Mouse (Mus musculus) left cerebral cortex, postnatal 10 days (tissue): ENCODE results near the gene Spg20. TPM values are rescaled to one million over a fixed set of nuclear protein-coding genes. Genes with fewer than 3 reads are reported as not detected.
A peak's percentile ranks its signal among the peaks of the same experiment; 100 is the strongest.

ENCODE experiments used
- DNase-seq, 2 experiments: peaks; one replicate each; pipeline ENCODE4 v3.0.0; 2021 to 2022; ENCODE audit warnings: low spot score in 2 of 2, mixed read lengths in 1 of 2; ENCODE audit errors: extremely low spot score in 1 of 2
- intact Hi-C: fragments of 180-260 bp; cut with DNase I; formaldehyde crosslinking; loops from one replicate; pipeline ENCODE4 v1.15.1; 2025
- total RNA-seq, 2 experiments: library from RNA; stranded (reverse); gene quantifications; 2 replicates each; pipeline ENCODE4 v1.2.3; 2021

Spg20 gene
- 10 to 100 TPM; 13.6 to 20.2 TPM for total RNA-seq

DNA sequence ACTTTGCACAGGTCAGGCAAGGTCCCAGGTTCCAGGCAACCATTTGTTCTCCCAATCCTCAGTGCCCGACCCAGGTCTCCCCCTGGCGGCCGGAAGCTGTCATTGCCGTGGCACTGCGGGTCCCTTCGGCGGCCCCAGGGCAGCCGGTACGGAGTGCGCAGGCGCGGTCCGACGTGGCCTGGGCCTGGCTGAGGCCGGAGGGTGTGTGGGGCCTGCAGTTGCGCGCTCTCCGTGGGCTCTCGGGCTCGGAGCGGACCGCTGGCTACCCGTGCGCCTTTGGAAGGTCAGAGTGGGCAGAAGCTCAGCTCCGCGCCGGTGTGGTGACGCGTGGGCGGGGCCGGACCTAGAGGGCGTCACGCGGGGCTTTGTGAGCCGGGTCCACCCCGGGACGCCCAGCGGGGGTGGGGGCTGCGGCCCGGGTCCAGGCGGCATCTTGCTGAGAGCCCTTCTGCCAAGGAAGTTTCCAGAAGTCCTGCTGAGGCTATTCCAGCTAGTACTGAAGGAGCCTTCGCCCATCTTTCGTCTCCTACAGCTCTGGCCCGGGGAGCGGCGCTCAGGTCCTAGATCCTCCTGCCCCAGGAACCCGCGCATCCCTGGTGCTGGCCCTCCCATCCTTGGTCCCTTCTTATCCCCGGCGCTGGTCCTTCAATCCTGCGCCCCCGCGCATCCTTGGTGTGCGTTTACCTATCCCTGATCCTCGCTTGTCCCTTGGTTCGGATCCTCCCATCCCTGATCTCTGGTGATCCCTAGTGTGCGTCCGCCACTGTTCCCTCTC is at the start of gene Spg20:
Gene Spg20 (plus strand): TSS at position 174 of the 775 bp plus-strand sequence.
- peak; percentile 85 to 94 for DNase-seq
- intact Hi-C loops = no loop called here

DNA sequence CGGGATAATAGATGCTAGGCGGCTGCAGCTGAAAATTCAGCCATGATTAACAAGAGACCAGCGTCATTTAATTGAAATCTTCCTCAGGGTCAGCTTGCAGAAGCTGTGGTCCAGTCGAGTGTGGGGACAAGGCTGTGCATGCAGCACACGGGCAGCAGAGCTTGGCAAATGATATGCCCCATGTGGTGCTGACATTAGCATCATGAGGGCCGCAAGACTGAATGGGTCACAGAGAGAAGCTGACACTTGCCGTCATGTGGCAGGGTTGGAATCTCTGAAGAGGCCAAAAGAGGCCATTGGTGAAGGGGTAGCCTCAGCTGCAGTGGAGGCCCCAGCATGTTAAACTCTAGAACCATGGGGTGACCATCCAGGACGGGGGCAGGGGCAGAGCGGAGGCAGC is 49.3 kb upstream of the Spg20 start:
- no peak for DNase-seq
- intact Hi-C loops = loop anchor here (5.0 kb wide), 1 partner anchor 250 kb away; no protein-coding TSS in a partner anchor

DNA sequence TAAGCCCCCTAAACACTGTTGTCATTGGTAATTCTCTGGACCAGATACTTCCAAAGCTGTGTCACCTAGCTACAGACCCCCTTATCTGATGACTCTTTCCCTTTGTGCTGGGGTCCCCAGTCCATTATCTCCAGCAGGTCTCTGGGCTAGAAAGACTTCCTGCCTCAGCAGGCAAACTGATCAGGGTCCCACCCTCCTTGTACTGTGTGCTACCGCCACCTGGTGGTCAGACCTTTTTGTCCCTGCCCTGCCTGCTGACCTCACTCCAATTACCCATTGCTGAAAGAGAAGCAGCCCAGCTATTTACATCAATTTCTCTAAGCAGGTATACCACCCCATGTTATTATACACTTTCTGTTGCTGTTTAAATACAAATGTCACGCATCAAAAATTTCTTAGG is 47.5 kb upstream of the Spg20 start:
- intact Hi-C loops = loop anchor here (5.0 kb wide), 1 partner anchor 252 kb away; no protein-coding TSS in a partner anchor
- DNase-seq = peak; percentile 58 to 77

- intact Hi-C loops = no loop called here
- DNase-seq = no peak
These were observed 45.9 kb upstream of the Spg20 start for GRCm38 (mm10) chr3:55065738-55066665.

DNA sequence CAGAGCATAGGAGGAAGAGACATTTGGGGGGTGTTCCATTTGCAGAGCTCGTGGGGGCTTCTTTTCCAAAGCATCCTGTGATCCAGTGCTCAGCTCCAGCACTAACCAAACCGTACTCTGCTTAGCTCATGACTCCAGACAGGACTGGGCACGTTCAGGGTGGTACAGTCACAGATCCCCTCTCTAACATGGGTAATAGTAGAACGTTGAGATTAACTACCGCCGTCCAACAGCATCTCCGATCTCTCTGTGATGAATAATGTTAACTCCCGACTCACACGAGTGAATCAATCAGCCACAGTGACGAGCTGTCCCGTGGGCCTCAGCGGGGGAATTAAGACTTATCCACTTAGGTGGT is 45.3 kb upstream of the Spg20 start:
- intact Hi-C loops = no loop called here
- DNase-seq = no peak

- intact Hi-C loops = no loop called here
- DNase-seq = peak in 1 of 2 experiments; percentile 47
These were observed 44.0 kb upstream of the Spg20 start for GRCm38 (mm10) chr3:55067791-55068434.

DNA sequence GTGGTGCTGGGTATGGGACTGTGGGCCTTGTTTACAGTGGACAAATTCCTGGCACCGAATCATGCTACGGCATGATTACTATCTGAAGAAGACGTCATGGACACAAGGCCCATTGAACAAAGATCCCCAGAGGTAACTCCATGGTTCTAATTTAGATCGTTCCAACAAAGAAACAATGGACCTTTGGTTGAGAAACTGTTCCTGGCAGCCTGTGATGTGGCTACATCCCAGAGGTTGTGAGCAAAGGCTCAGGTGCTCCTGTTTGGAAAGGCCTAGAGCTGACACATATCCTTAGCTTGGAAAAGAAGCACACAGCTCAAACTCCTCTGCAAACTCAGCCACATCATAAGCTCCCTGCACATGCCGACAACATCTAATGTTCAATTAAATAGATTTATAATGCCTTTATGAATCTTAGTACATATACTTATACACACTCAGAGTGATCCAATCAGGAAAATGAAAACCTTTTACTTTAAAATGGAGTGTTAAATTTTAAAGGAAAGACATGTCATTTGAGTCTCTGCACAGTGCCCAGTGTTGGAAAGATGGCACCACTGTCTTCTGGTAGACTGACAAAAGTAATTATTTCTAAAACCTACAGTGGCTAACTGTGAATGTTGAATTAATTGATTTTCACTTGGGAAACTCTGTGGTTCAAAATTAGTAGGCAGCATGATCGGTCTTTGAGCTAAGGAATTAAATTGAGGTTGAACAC is 37.2 kb upstream of the Spg20 start:
- intact Hi-C loops = no loop called here
- no peak for DNase-seq

DNA sequence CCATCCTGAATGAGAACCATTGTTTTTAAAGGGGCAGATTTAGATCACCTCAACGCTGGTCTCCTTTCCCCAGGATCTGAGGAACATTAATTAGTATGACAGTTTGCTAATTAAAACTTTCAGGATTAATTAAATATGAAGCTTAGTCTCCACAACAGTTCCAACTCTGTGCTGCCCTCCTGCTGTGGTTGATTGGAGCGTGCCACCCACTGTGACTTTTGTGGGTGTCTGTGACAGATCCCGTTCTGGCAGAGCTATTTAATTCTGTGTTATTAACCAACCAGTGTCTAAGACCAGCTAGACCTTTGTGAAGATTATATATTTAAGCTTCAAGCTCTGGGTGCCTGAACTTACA is 36.6 kb upstream of the Spg20 start:
- DNase-seq = no peak

GRCm38 (mm10) chr3:55078233-55078632 is 33.7 kb upstream of the Spg20 start:
- no peak for DNase-seq
- intact Hi-C loops = no loop called here

More for the DNA sequence above, 36.6 kb upstream of the Spg20 start:
- intact Hi-C loops = no loop called here

DNA sequence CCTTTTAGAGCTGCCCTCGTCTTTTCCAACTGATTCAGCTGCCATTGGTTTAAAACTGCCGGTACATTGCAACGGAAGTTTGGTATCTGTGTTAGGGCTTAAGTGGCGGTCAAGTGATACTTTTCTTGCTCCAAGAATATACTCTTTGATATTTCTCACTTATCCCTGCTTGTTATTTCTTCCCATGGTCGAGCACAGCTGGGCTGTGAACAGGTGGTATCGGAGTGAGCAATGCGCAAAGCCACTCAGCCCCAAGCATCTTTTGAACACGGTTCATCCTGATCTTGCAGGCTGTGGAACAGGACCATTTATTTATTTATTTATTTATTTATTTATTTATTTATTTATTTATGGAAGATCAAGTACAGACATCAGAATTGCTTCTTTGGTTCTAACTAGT is 32.3 kb upstream of the Spg20 start:
- DNase-seq = no peak
- intact Hi-C loops = loop anchor here (2.0 to 10.0 kb wide), 3 partner anchors 71 to 345 kb away; partner anchors contain the start of genes Alg5 and Exosc8

DNA sequence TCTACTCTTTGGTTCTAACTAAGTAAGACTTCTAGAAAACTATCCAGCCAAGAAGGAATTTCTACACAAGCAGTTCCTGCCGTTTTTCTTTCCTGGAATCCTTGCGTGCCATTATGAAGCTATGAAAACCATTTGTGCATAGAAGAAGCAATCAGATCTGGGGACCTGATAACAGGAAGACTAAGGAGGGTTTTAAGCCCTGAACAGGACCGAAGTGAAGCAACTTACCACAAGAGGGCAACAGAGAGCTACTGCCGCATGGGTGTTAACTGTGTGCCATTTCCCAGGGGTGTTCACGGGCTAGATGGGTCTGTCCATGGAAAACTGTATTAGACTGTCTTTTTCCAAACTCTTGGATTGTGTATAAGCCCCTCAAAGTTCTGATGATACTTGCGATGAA is 31.9 kb upstream of the Spg20 start:
- intact Hi-C loops = loop anchor here (2.0 to 10.0 kb wide), 3 partner anchors 71 to 345 kb away; partner anchors contain the start of genes Alg5 and Exosc8
- peak; percentile 77 to 79 for DNase-seq

- no peak for DNase-seq
- intact Hi-C loops = loop anchor here (5.0 to 10.0 kb wide), 2 partner anchors 268 to 350 kb away; partner anchors contain the start of genes Alg5 and Exosc8
These were observed 27.1 kb upstream of the Spg20 start for GRCm38 (mm10) chr3:55084781-55085180.

DNA sequence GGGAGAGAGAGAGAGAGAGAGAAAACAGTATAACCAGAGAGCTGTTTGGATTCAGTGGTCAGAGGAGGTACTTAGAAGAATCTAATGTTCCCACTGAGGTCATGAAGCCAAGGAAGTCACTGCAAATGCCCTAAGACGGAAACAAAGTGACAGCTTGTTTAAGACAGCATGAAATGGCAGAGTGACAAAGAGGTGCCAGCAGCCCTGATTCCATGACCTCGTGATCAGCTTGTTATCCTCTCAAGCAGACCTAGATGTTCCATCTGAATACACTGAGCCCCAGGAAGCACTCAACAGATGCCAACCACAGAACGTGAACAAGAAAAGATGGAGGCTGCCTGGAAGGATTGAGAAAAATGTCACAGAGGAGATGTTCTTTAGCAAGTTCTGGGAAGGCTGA is 26.2 kb upstream of the Spg20 start:
- intact Hi-C loops = loop anchor here (10.0 kb wide), 1 partner anchor 351 kb away; the partner anchor contains the start of genes Alg5 and Exosc8
- no peak for DNase-seq

GRCm38 (mm10) chr3:55086948-55087347 is 25.0 kb upstream of the Spg20 start:
- intact Hi-C loops = loop anchor here (10.0 kb wide), 1 partner anchor 352 kb away; the partner anchor contains the start of genes Alg5 and Exosc8
- DNase-seq = no peak

DNA sequence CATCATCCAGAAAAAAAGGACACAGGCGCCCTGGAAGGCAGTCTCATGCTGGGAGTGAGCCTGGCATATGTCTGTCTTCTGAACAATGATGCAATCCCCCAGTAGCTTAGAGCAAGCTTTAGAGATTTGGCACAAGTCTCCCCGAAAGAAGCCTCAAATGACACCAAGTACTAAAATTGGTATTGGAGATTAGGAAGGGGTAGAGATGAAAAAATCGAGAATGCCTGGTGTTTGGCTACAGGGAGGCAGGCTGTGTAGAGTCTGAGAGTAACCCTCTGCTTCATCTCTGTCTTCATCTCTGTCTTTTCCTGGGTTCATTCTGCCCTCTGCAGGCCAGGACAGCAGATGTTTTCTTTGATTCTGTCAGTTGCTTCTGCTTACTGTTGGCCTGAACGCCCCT is 24.5 kb upstream of the Spg20 start:
- DNase-seq = no peak
- intact Hi-C loops = loop anchor here (10.0 kb wide), 1 partner anchor 353 kb away; the partner anchor contains the start of genes Alg5 and Exosc8

DNA sequence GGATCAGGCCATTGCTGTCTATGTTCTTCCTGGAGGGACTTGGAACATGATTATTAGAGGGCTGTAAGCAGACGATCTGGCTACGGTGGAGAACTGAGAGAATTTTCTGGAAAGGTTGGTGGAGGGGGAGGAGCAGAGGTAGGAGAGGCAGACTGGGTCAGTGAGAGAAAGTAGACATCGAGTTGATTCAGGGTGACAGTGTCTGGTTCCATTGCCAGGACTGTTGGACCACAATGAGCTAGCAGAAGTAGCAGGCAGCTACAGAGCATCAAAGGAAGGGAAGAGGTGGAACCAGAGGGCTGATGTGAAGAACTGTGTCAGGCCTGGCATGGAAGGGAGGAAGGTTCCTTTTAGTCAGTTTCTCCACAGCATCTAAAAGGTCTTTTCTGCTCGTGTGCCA is 23.5 kb upstream of the Spg20 start:
- DNase-seq = no peak
- intact Hi-C loops = loop anchor here (10.0 kb wide), 1 partner anchor 354 kb away; the partner anchor contains the start of genes Alg5 and Exosc8

- DNase-seq = no peak
- intact Hi-C loops = loop anchor here (10.0 kb wide), 1 partner anchor 354 kb away; the partner anchor contains the start of genes Alg5 and Exosc8
These were observed 23.1 kb upstream of the Spg20 start for GRCm38 (mm10) chr3:55088843-55089242.

- intact Hi-C loops = loop anchor here (10.0 kb wide), 1 partner anchor 354 kb away; the partner anchor contains the start of genes Alg5 and Exosc8
- no peak for DNase-seq
These were observed 22.6 kb upstream of the Spg20 start for GRCm38 (mm10) chr3:55089291-55089690.
